Mouse (Mus musculus) megakaryocyte progenitor cell, adult 5-6 weeks (primary cell): ENCODE data around the gene Klhl36. TPM values are rescaled to one million over a fixed set of nuclear protein-coding genes. Genes with fewer than 3 reads are reported as not detected.
"Not testable (repeated sequence)": the region's sequence is repeated elsewhere in the genome, so short reads cannot be mapped to it uniquely, and the experiment has no call there.

Source experiments
- ATAC-seq: replicated peaks from 2 replicates; pipeline ENCODE4 v1.8.0; 2016; ENCODE audit warnings: mild to moderate bottlenecking, moderate TSS enrichment, inconsistent platforms; ENCODE audit not compliant: poor library complexity
- total RNA-seq, 2 experiments: library from RNA; stranded (forward) in 1 of 2; stranded (reverse) in 1 of 2; fragments of 157-497, 149-512 nt in 1 of 2; fragments of 200-1000 nt in 1 of 2; gene quantifications; 2 replicates each; pipeline versions ENCODE4 v1.2.3 to v1.2.4; 2015 to 2017

Klhl36 gene
- total RNA-seq, 2 experiments from 2014 or later: 1.2 to 3.3 TPM

GRCm38 (mm10) chr8:119834676-119835075 lies 27.4 kb upstream of the Klhl36 start:
- ATAC-seq: no peak

- ATAC-seq: no peak
These were observed 26.8 kb upstream of the Klhl36 start for GRCm38 (mm10) chr8:119835270-119835669.

- no peak for ATAC-seq
These were observed 25.2 kb upstream of the Klhl36 start for GRCm38 (mm10) chr8:119836831-119837230.

- peak; percentile 26 for ATAC-seq
These were observed 24.5 kb upstream of the Klhl36 start for GRCm38 (mm10) chr8:119837553-119838071.

- peak; percentile 23 for ATAC-seq
These were observed 23.7 kb upstream of the Klhl36 start for GRCm38 (mm10) chr8:119838100-119838982.

GRCm38 (mm10) chr8:119838983-119839340 lies 23.1 kb upstream of the Klhl36 start:
- no peak for ATAC-seq

- no peak for ATAC-seq
These were observed 22.5 kb upstream of the Klhl36 start for GRCm38 (mm10) chr8:119839419-119840021.

GRCm38 (mm10) chr8:119840275-119840808 lies 21.7 kb upstream of the Klhl36 start, which contains the start of gene Cotl1:
Gene Cotl1, minus strand, starts transcription at chr8:119840544.
- ATAC-seq: peak; percentile 84

GRCm38 (mm10) chr8:119840905-119841411 lies 21.1 kb upstream of the Klhl36 start:
- ATAC-seq: no peak

- ATAC-seq: peak; percentile 45
These were observed 18.6 kb upstream of the Klhl36 start for GRCm38 (mm10) chr8:119843444-119843843.

GRCm38 (mm10) chr8:119844577-119844976 lies 17.5 kb upstream of the Klhl36 start:
- no peak for ATAC-seq

GRCm38 (mm10) chr8:119845741-119846140 lies 16.3 kb upstream of the Klhl36 start:
- not testable (repeated sequence) for ATAC-seq

- ATAC-seq: no peak
These were observed 14.7 kb upstream of the Klhl36 start for GRCm38 (mm10) chr8:119847232-119847922.

GRCm38 (mm10) chr8:119853521-119853920 lies 8.5 kb upstream of the Klhl36 start:
- ATAC-seq: no peak

GRCm38 (mm10) chr8:119854035-119854434 lies 8.0 kb upstream of the Klhl36 start:
- no peak for ATAC-seq

GRCm38 (mm10) chr8:119855656-119856055 lies 6.4 kb upstream of the Klhl36 start:
- peak; percentile 46; the same call in 1 of the 2 replicates for ATAC-seq

- peak; percentile 66 for ATAC-seq
These were observed 4.3 kb upstream of the Klhl36 start for GRCm38 (mm10) chr8:119857767-119858166.

GRCm38 (mm10) chr8:119862390-119862734 lies 296 bp downstream of the Klhl36 start:
- no peak for ATAC-seq

- no peak for ATAC-seq
These were observed 683 bp downstream of the Klhl36 start for GRCm38 (mm10) chr8:119862749-119863148.

GRCm38 (mm10) chr8:119869616-119870015 lies 7.5 kb downstream of the Klhl36 start:
- no peak for ATAC-seq

GRCm38 (mm10) chr8:119873181-119873580 lies 11.1 kb downstream of the Klhl36 start:
- peak; percentile 99 for ATAC-seq
